Mouse (Mus musculus) CH12.LX (cell line): ENCODE results near the gene Pkn1. TPM values are rescaled to one million over a fixed set of nuclear protein-coding genes. Genes with fewer than 3 reads are reported as not detected.

ENCODE experiments used
- DNase-seq: peaks from one replicate; pipeline ENCODE4 v3.0.0-alpha.2; 2013; ENCODE audit errors: extremely low read depth
- H3K27ac ChIP-seq: 2 replicates; pipeline ENCODE4 v1.5.1; 2012; ENCODE audit warnings: low read depth, mild to moderate bottlenecking, control low read depth, moderate library complexity; ENCODE audit not compliant: insufficient read depth
- H3K27me3 ChIP-seq: replicated peaks from 2 replicates; pipeline ENCODE3; 2012; ENCODE audit warnings: inconsistent platforms
- H3K36me3 ChIP-seq, 2 experiments: replicated peaks in 1 of 2; 2 replicates each; pipeline versions ENCODE3 to v1.6.1; 2012; ENCODE audit warnings: inconsistent platforms in 1 of 2, low read length in 1 of 2, mild to moderate bottlenecking in 1 of 2, mixed read lengths in 1 of 2, moderate library complexity in 1 of 2; ENCODE audit not compliant: control insufficient read depth in 1 of 2, insufficient read depth in 1 of 2
- H3K4me1 ChIP-seq, 2 experiments: 2 replicates each; pipeline ENCODE4 v1.6.1; 2012; ENCODE audit warnings: inconsistent platforms in 1 of 2, moderate library complexity in 1 of 2; ENCODE audit not compliant: insufficient read depth in 2 of 2, control insufficient read depth in 1 of 2
- H3K4me2 ChIP-seq: 2 replicates; pipeline ENCODE4 v1.6.1; 2012; ENCODE audit warnings: low read depth, mild to moderate bottlenecking, control low read depth; ENCODE audit not compliant: poor library complexity, insufficient read depth, severe bottlenecking
- H3K4me3 ChIP-seq, 3 experiments: fragments of 150-350 bp in 1 of 3; sonication (generic) in 1 of 3; replicated peaks in 1 of 3; 2 replicates each; pipeline versions ENCODE3 to v1.5.1; 2011 to 2012; ENCODE audit warnings: low read depth in 2 of 3, low read length in 2 of 3, mild to moderate bottlenecking in 2 of 3, moderate library complexity in 2 of 3, control low read depth in 1 of 3, improper control_type of control experiment in 1 of 3, inconsistent platforms in 1 of 3, mixed read lengths in 1 of 3; ENCODE audit not compliant: poor library complexity in 1 of 3
- H3K79me2 ChIP-seq: replicated peaks from 2 replicates; pipeline ENCODE4 v1.6.1; 2012; ENCODE audit warnings: mild to moderate bottlenecking, moderate library complexity; ENCODE audit not compliant: control insufficient read depth, poor library complexity, insufficient read depth, severe bottlenecking; ENCODE audit errors: extremely low read depth
- H3K9ac ChIP-seq: 2 replicates; pipeline ENCODE4 v1.6.1; 2012; ENCODE audit warnings: low read depth, mild to moderate bottlenecking, control low read depth, moderate library complexity; ENCODE audit not compliant: insufficient read depth
- H3K9me3 ChIP-seq: replicated peaks from 2 replicates; pipeline ENCODE3; 2012; ENCODE audit warnings: low read length, inconsistent platforms, mixed read lengths
- CHD1 ChIP-seq: IDR thresholded peaks from 2 replicates; pipeline ENCODE4 v1.6.1; 2012; ENCODE audit warnings: low read depth, low read length, improper control_type of control experiment, inconsistent platforms
- CTCF ChIP-seq, 2 experiments: IDR thresholded peaks in 1 of 2; conservative IDR thresholded peaks in 1 of 2; 2 replicates each; pipeline ENCODE4 v1.5.1; 2011 to 2012; ENCODE audit warnings: low read depth in 2 of 2, low read length in 2 of 2, improper control_type of control experiment in 1 of 2, inconsistent platforms in 1 of 2, mild to moderate bottlenecking in 1 of 2, moderate library complexity in 1 of 2
- GABPA ChIP-seq: IDR thresholded peaks from 2 replicates; pipeline ENCODE4 v1.6.1; 2012; ENCODE audit warnings: low read depth, low read length, improper control_type of control experiment, inconsistent platforms; ENCODE audit not compliant: insufficient replicate concordance
- HCFC1 ChIP-seq: IDR thresholded peaks from 2 replicates; pipeline ENCODE4 v1.6.1; 2012; ENCODE audit warnings: low read depth, mild to moderate bottlenecking, inconsistent platforms, low read length, improper control_type of control experiment
- KAT2A ChIP-seq: IDR thresholded peaks from 2 replicates; pipeline ENCODE4 v1.6.1; 2012; ENCODE audit warnings: low read length, improper control_type of control experiment, inconsistent platforms; ENCODE audit not compliant: insufficient replicate concordance
- MAX ChIP-seq: IDR thresholded peaks from 2 replicates; pipeline ENCODE4 v1.6.1; 2011; ENCODE audit warnings: low read length, improper control_type of control experiment
- MEF2A ChIP-seq: IDR thresholded peaks from 2 replicates; pipeline ENCODE4 v1.6.1; 2014; ENCODE audit warnings: low read depth, mild to moderate bottlenecking, inconsistent platforms, low read length, improper control_type of control experiment, borderline replicate concordance
- MYC ChIP-seq: IDR thresholded peaks from 2 replicates; pipeline ENCODE4 v1.6.1; 2011; ENCODE audit warnings: low read depth, mild to moderate bottlenecking, improper control_type of control experiment, low read length
- NRF1 ChIP-seq: IDR thresholded peaks from 2 replicates; pipeline ENCODE4 v1.6.1; 2014; ENCODE audit warnings: low read depth, mild to moderate bottlenecking, inconsistent platforms, low read length, improper control_type of control experiment, moderate library complexity
- POLR2AphosphoS2 ChIP-seq: IDR thresholded peaks from 2 replicates; pipeline ENCODE4 v1.6.1; 2011; ENCODE audit warnings: low read depth, low read length, improper control_type of control experiment
- RAD21 ChIP-seq: IDR thresholded peaks from 2 replicates; pipeline ENCODE4 v1.6.1; 2011; ENCODE audit warnings: low read depth, mild to moderate bottlenecking, low read length, improper control_type of control experiment, moderate library complexity
- RCOR1 ChIP-seq: conservative IDR thresholded peaks from 2 replicates; pipeline ENCODE4 v1.6.1; 2012; ENCODE audit warnings: low read depth, mild to moderate bottlenecking, inconsistent platforms, low read length, improper control_type of control experiment
- SMC3 ChIP-seq: IDR thresholded peaks from 2 replicates; pipeline ENCODE4 v1.6.1; 2011; ENCODE audit warnings: low read depth, low read length, improper control_type of control experiment
- TCF12 ChIP-seq: IDR thresholded peaks from 2 replicates; pipeline ENCODE4 v1.6.1; 2014; ENCODE audit warnings: low read depth, mild to moderate bottlenecking, inconsistent platforms, low read length, improper control_type of control experiment
- ZC3H11A ChIP-seq: IDR thresholded peaks from 2 replicates; pipeline ENCODE4 v1.6.1; 2012; ENCODE audit warnings: low read depth, mild to moderate bottlenecking, inconsistent platforms, low read length, improper control_type of control experiment
- ZKSCAN1 ChIP-seq: IDR thresholded peaks from 2 replicates; pipeline ENCODE4 v1.6.1; 2012; ENCODE audit warnings: low read depth, inconsistent platforms, low read length, improper control_type of control experiment, borderline replicate concordance
- dilution Hi-C: fragments of 300-500 bp; cut with MboI; formaldehyde crosslinking; loops from 2 replicates; pipeline ENCODE4 v1.14.3; 2020; ENCODE audit warnings: low sequenced_read_pairs; ENCODE audit not compliant: extremely low pct_unique_long_range_greater_than_20kb, extremely low pct_ligation_motif_present
- in situ Hi-C: fragments of 300-500 bp; cut with MboI; formaldehyde crosslinking; loops from 3 replicates; pipeline ENCODE4 v1.14.3; 2019; ENCODE audit warnings: low sequenced_read_pairs, low pct_ligation_motif_present, low pct_unique_long_range_greater_than_20kb, mixed read lengths
- polyA plus RNA-seq: library from polyadenylated mRNA; unstranded; fragments of >175 nt; gene quantifications from 2 replicates; pipeline ENCODE4 v1.2.1, GENCODE M21; 2012; ENCODE audit warnings: low read depth; ENCODE audit not compliant: insufficient read length
- total RNA-seq, 2 experiments: library from RNA; depleted of rRNA; stranded (reverse); fragments of 300-350 nt in 1 of 2; fragments of >200 nt in 1 of 2; gene quantifications; 2 replicates each; pipeline ENCODE4 v1.2.3; 2012 to 2014

Gene Pkn1
- total and polyA plus RNA-seq, 3 experiments = 33.5 to 58.8 (median 47.8) TPM

DNA sequence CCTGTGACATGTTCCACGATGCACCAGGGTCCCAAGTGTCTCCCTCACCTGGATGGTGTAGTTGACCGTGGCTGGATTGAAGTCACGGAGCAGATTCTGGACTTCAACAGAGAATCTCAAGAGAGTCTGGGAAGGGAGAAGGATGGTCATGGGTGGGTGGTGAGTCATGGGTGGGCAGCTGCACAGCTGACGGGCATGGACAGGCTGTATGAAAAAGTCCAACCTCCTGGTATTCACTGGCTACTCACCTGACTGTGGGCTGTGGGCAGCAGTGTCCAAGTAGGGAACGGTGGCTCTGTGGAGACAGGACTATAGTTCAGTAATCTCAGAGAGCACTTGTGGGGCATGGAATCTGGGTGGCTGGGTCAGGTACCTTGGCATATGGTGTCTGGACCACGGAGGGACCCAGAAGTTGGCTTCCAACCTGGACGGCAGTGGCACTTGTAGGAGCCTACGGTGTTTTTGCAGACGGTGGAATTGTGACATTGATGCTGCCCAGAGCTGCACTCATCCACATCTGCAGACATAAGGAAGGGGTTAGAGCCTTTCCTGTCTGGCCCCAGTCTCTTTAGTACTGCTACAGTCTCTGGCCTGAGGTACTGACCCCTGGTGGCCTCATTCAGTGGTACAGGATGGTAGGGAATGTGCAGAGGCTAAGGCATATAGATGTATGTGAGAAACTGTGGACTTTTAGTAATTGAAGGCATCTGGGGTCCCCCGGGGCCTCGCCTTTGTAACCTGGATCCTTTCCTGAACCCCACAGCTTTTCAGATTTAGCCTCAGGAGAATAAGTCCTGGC lies 30.2 kb upstream of the Pkn1 start:
- peaks cover 19% of the 10 kb centered on the region for H3K9me3 ChIP-seq
- H3K27ac ChIP-seq = no peak overlapping the region
- dilution Hi-C loops (no loop called here), in situ Hi-C loops (loop anchor here (10.0 kb wide), 1 partner anchor 56 kb away; no protein-coding TSS in a partner anchor)
- no peaks in the 10 kb centered on the region for H3K79me2 ChIP-seq
- H3K4me1 ChIP-seq = peaks cover 2 to 6% of the 10 kb centered on the region in 2 experiments; a peak in 1 of 4 replicates
- H3K9ac ChIP-seq = no peak overlapping the region
- no peak overlapping the region for H3K4me2 ChIP-seq
- TF ChIP-seq SMC3 (peak; percentile 56), ZC3H11A (no peak), KAT2A (no peak), NRF1 (no peak), RAD21 (peak; percentile 29), MAX (no peak), CTCF (conservative IDR thresholded peaks at IDR 0.05 in 1 of 2, IDR thresholded peaks at IDR 0.05 in 1 of 2; ENCODE audit: low read depth in 2 of 2, low read length in 2 of 2) (peak; percentile 41 to 68; a peak in 3 of 4 replicates), GABPA (no peak), POLR2AphosphoS2 (no peak), TCF12 (no peak), CHD1 (no peak)
- peaks cover 59 to 69% of the 10 kb centered on the region in 2 experiments for H3K36me3 ChIP-seq
- DNase-seq = no peak
- H3K27me3 ChIP-seq = no peaks in the 10 kb centered on the region
- no peak overlapping the region for H3K4me3 ChIP-seq

DNA sequence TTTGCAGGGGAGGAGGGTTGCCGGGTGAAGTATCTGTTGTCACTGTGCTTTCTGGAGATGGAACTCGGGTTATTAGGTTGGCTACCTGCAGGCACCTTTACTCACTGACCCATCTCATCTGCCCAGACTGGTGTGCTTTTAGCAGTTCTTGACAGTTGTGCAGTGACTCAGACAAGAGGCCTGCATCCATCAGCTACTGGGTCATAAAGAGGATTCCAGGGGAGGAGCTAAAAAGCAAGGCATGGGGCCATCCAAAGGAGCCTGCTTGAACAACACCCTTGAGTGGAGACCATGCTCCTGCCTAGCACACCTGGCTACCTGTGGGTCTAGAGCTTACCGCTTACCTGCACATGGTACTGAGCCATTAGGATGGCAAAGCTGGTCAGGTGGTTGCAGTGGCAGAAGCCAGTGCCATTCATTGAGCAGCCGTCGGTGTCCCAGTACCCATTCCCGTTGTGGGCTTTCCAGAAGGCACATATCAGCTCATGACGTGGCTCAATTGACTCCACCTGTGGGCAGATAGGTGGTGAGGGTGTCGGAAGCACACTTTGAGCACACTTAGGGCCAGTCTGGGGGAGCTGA lies 26.6 kb upstream of the Pkn1 start:
- no peak overlapping the region for H3K4me2 ChIP-seq
- H3K9me3 ChIP-seq = peaks cover 1% of the 10 kb centered on the region
- H3K9ac ChIP-seq = no peak overlapping the region
- dilution Hi-C loops = no loop called here
- peaks cover 2 to 5% of the 10 kb centered on the region in 2 experiments; a peak in 2 of 4 replicates for H3K4me1 ChIP-seq
- H3K79me2 ChIP-seq = no peaks in the 10 kb centered on the region
- H3K4me3 ChIP-seq = no peak overlapping the region
- TF ChIP-seq MEF2A (no peak), MYC (no peak), HCFC1 (no peak), ZKSCAN1 (no peak), RCOR1 (no peak)
- H3K27me3 ChIP-seq = no peaks in the 10 kb centered on the region
- no peak for DNase-seq
- H3K36me3 ChIP-seq = peaks cover 80 to 82% of the 10 kb centered on the region in 2 experiments
- H3K27ac ChIP-seq = no peak overlapping the region
- in situ Hi-C loops = loop anchor here (10.0 kb wide), 1 partner anchor 59 kb away; no protein-coding TSS in a partner anchor
